Mouse (Mus musculus) small intestine, adult 2 months (tissue): Measurements from ENCODE around the gene Cdk2ap1.

ENCODE experiments used
- CTCF ChIP-seq: fragments of 200-500 bp; IDR thresholded peaks from 2 replicates; pipeline ENCODE4 v1.5.1; 2012; ENCODE audit warnings: low read depth, mild to moderate bottlenecking, control low read depth, inconsistent platforms, low read length, moderate library complexity, mixed read lengths; ENCODE audit not compliant: insufficient replicate concordance, insufficient read length; ENCODE audit errors: extremely low read depth
- POLR2A ChIP-seq: fragments of 200-500 bp; IDR thresholded peaks from 2 replicates; pipeline ENCODE4 v1.6.1; 2012; ENCODE audit warnings: low read depth, mild to moderate bottlenecking, control low read depth, inconsistent platforms, low read length, moderate library complexity

- no peak for TF ChIP-seq POLR2A
- no peak for TF ChIP-seq CTCF
Observed at GRCm38 (mm10) chr5:124380121-124380520, 17.2 kb upstream of the Cdk2ap1 start.
